Mouse (Mus musculus): ENCODE measurements around the gene A1cf. TPM values are rescaled to one million over a fixed set of nuclear protein-coding genes. Genes with fewer than 3 reads are reported as not detected.

A1cf gene
- not detected for total RNA-seq (2021)
- long read RNA-seq, experiment 1: 0 reads
- long read RNA-seq, experiment 2: 0 reads

GRCm38 (mm10) chr19:31868521-31868920 lies at the start of gene A1cf:
Gene A1cf, plus strand, starts transcription at chr19:31868764.
- no peak for DNase-seq

DNA sequence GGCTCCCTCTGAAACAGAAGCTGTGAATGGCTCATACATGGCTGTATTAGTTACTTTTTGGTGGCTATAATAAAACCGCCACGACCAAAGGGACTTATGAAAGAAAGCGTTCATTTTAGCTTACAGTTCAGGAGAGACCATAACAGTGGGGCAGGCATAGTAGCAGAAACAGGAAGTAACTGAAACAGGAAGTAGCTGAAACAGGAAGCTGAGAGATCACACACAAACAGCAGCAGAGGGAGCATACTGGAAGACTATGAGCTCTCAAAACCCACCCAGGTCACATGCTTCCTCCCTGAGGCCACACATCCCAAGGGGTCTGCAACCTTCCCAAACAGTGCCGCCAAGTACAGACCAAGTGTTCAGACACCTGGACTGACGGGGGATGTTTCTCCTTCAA lies 34.3 kb upstream of the A1cf start:
- DNase-seq: no peak

DNA sequence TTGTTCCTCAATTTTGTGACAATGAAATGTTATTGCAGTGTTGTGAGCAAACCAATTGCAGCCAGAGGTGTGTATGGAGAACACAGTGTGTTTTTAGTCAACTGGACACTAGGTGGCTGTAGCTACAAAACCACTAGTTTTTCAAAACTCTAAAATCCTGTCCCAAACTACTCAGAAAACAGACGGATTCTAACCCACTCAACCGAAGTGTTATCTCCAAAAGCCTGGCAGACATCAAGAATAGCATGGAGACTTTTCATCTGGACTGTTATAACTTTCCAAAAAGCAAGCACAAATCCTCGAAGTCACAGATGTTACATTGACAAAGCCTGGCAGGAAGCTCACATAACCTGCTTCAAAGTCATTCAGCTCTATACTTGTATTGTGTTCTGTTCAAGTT lies 6.7 kb upstream of the A1cf start:
- no peak for DNase-seq

DNA sequence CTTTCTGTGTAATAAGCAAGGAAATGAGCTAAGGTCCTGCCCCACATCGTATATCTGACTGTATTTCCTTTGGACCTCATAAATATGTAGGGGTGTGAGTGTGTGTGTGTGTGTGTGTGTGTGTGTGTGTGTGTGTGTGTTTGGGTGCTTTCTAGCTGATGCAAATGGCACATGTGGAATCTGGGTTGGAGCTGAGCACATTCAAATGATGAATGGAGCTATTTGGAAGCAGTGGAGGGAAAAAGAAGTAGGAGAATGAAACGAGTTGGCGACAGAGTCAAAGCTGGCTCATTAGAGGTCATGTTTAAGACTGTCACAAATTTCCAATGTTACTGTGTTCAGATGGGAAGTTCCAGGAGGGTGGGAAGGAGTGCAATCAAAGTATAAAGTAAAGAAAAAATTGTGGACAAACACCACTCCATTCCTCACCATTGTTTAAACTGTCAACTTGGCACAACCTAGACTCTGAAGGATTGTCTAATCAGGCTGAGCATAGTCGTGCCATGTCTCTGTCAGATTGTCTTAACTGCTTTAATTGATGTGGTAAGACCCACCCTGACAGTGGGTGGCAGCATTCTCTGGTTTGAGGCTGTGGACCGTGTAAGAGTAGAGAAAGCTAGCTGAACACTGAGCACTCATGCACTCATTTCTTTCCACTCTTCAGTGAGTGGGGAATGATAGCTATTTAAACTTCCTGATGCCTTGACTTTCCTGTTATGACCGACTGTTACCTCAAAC lies 5.9 kb upstream of the A1cf start:
- no peak for DNase-seq

- no peak for DNase-seq
Observed at GRCm38 (mm10) chr19:31865451-31865850, 3.1 kb upstream of the A1cf start.

DNA sequence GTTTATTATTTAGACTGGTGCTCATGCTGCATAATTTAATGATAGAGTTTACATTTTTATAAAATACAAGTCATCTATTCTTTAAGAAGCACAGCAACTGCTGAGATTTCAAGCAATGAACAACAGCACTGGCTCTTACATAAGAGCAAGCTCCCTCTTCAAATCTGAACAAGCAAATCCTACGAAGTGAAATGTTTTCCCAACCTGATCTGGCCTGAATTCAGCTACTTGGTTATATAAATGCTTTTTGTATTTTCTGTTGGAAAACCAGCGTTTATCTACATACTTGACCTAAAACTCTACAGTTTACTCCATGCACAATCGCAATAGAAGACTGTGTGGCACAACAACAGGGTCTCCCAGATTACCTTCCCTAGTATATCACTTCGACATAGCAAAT lies 488 bp upstream of the A1cf start:
- no peak for DNase-seq

DNA sequence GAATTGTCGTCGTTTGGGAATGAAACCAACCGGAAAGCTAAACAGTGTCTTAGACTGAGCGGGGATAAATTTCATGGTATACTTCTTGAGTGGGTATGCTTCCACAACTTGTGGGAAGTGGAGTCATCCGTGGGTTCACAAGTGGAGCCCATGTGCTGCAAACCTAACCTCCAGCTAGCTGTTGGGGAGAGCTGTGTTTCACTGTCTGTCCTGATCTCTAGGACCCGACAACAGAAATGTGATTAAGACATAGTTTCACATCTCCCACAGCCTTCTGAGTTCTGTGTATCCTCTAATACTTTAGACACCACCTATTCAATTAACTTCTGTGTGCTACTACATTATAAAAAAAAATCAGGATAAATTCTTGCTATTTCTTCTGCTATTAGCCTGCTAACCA lies 407 bp downstream of the A1cf start:
- DNase-seq: no peak

DNA sequence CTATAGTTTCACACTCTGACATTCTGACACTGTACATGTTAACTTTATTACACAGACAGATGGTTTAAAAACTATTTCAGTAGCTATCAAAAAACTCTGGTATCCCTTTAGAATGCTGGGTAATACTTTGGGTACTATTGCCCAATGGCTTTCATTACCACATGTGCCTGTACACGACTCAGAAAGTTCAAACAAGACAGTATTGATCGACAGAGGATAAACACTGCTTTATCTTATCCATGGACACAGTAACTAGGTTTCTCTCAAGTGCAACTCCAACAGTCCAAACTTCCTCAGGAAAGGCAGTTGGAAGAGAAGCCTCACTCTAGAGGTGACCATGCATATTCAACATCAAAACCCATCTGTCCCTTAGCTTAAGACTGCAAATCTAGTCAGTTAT lies 2.8 kb downstream of the A1cf start:
- no peak for DNase-seq

GRCm38 (mm10) chr19:31877968-31878367 lies 9.4 kb downstream of the A1cf start:
- no peak for DNase-seq

- no peak for DNase-seq
Observed at GRCm38 (mm10) chr19:31884594-31884993, 16.0 kb downstream of the A1cf start.

GRCm38 (mm10) chr19:31887275-31887674 lies 18.7 kb downstream of the A1cf start:
- no peak for DNase-seq

DNA sequence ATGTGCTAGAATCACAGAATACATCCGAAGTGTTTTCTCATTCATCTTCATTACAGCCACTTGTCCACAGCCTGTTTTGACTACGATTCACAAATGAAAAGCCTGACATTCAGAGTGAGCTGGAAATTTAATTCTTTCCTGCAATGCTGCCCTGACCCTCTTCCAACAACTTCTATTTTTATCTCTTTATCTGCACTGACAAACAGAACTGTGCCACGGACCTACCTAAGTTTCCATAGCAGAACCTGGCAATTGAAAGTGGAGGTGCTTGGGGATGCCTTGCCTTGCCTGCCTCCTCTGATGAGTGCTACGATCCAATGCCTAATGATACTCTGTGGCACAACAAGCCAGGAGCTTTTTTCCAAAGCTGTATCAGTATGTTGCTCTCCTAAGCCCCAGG lies 21.4 kb downstream of the A1cf start:
- DNase-seq: no peak

DNA sequence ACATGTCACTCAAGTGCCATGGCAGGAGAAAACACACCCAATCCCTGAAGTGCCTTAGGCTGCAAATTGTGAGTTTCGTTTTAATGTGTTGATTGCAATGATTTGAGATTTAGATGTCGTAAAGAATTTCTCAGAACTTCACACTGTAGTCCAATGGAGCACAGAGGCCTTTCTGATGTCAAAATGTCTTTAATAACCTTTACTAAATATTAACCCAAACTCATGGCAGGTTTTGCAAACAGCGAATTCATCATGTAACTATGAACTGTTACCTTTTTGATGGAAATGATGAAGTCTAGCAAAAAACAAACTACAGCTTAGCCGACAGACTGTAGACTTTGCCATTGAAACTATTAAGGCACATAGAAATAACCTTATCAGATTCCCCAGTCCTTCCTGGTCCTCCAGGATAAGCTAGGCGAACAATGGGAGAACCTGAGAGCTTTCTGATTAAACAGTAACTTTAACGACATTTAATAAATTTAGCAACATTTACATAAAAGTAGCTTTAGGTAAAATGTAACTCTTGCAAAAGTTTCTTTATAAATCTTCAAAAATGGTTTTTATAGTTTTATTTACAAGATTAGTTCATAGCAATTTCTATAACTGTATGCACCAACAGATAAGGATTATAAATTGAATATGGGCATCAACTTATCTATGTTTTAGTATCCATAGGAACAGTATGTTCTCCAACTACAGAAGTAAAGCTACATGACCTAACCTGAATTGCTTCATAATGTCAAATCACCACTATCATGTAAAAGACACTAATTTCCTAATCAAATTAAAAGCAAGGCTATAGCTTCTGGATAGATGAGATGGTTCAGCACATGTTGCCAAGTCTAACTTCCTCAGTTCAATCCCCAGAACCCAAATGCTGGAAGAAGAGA lies 22.7 kb downstream of the A1cf start:
- no peak for DNase-seq

DNA sequence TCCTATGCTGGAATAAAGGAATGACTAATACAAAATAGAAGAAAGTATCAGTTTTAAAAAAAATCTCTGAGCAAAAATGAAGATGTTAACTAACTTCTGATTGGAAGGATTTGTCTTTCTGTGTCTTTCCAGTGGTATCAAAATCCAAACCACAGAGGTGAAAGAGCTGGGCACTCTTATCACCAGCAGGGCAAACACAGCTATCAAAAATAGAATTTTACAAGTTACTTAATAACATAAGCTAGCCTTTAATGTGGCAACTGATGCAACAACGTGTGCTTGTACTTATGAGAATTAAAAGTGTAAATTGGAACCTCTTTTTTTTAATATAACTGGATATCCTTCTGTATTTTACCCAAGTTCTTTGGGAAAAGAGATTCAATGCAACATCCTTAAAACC lies 27.4 kb downstream of the A1cf start:
- DNase-seq: no peak

DNA sequence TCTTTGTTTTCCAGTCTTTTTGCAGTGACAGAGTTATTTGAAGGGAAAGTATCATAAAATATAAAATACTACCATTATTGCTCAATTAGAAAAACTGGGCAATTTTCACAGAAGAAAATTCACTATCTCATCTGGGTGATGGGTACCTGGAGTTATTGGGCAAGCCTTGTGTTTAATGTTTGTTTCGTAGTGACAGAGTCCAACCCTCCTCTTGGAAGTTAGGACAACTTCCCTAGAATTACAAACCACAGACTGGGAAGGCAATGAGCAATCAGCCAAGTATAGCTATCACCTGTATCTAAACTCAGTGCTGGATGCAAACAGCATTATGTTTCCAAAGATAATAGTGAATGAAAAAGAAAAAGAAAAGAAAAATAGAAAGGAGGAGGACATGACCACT lies 28.1 kb downstream of the A1cf start:
- no peak for DNase-seq

GRCm38 (mm10) chr19:31905671-31906070 lies 37.1 kb downstream of the A1cf start:
- no peak for DNase-seq

GRCm38 (mm10) chr19:31910423-31910822 lies 41.9 kb downstream of the A1cf start:
- DNase-seq: no peak

DNA sequence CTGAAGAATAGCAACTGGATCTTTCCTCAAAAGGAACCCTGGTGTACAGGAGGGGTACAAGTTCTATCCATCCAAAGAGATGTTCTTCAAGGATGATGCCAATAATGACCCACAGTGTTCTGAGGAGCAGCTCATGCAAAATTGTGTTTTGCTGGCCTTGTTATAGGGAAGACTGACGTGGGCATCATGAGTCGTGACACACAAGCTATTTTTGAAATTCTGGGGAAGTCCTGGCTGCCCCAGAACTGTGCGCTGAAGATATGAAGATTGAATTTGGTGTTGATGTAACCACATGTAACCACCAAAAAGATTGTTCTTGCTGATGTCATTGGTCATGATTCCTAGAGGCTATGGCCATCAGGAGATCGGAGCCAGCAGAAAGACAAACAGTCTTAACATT lies 45.4 kb downstream of the A1cf start:
- no peak for DNase-seq

DNA sequence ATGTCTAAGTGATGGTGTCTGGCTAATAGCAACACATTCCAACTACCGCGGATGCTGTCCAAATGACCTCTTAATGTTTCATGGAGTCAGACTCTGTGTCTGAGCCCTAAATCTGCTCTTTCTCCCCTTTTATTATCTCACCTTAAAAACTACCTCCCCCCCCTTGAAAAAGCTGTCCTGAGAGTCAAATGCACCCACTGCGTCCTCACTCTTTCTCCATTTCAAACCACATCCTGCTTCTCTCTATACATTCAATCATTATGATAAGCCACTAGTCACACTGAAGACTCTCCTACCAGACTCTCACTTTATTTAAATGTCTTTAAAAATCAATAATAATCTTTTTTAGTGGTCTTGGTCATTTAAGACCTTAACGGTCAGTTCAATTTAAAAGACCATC lies 51.8 kb downstream of the A1cf start:
- no peak for DNase-seq

- no peak for DNase-seq
Observed at GRCm38 (mm10) chr19:31921852-31922251, 53.3 kb downstream of the A1cf start.

DNA sequence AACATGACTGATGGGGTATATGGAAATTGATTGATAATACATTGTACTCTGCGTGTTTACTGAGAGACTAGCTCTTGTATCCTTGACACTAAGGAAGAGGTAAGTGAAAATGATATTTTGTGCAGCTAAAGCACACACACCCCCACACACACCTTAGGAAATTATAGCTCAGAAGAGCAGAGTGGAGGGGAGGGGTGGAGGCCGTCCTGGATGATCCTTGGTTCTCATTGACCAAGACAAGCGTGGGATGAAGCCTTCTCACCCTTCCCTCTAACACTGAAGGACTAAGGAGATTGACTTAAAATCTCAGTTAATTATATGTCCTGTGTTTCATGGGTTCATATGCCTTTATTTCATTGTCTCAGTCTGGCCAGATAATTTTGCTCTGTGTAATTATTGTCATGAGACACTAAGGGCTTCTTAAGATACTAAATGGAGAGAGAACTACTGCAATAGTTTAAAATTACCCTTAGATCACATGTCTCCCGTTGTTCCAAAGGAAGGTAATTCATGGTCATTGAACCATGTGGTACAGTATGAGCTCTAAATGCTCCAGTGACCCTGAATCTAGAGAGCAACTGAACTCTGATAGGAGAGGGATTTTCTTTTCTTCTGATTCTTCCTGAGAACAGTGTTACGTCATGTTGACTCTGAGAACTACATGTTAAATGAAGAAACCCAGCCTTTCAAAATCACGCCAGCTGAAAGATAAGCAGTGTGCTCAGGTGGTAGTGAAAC lies 55.2 kb downstream of the A1cf start:
- DNase-seq: no peak

- DNase-seq: no peak
Observed at GRCm38 (mm10) chr19:31950793-31951489, 82.4 kb downstream of the A1cf start.
